Mouse (Mus musculus) ES-E14 (cell line): ENCODE measurements at regions not wholly inside any gene's neighbourhood (a gene's known extent, or its start where the extent isn't known, plus 50 kb on each side); places are given as distances from the start of the nearest gene placed in this dataset.

ENCODE experiments used
- DNase-seq: peaks from one replicate; pipeline ENCODE4 v3.0.0-alpha.2; 2013; ENCODE audit warnings: low read depth, low spot score
- H3K27ac ChIP-seq: 2 replicates; pipeline ENCODE4 v1.5.1; 2012; ENCODE audit warnings: low read depth, mild to moderate bottlenecking, low read length, moderate library complexity, mixed read lengths; ENCODE audit not compliant: poor library complexity, insufficient read depth, severe bottlenecking
- H3K36me3 ChIP-seq: 2 replicates; pipeline ENCODE4 v1.6.1; 2012; ENCODE audit warnings: mild to moderate bottlenecking, low read length, moderate library complexity, mixed read lengths; ENCODE audit not compliant: control insufficient read depth, poor library complexity, insufficient read depth, severe bottlenecking
- H3K4me1 ChIP-seq, 2 experiments: fragments of 150-350 bp in 1 of 2; sonication (generic) in 1 of 2; 2 replicates each; pipeline ENCODE4 v1.6.1; 2012; ENCODE audit warnings: low read length in 2 of 2, mild to moderate bottlenecking in 1 of 2, mixed read lengths in 1 of 2; ENCODE audit not compliant: control insufficient read depth in 2 of 2, insufficient read depth in 2 of 2, poor library complexity in 1 of 2
- H3K4me3 ChIP-seq, 2 experiments: fragments of 150-350 bp in 1 of 2; sonication (generic) in 1 of 2; 2 replicates each; pipeline ENCODE4 v1.5.1; 2012; ENCODE audit warnings: low read length in 2 of 2, low read depth in 1 of 2, mild to moderate bottlenecking in 1 of 2, mixed read lengths in 1 of 2; ENCODE audit not compliant: insufficient read depth in 1 of 2, poor library complexity in 1 of 2, severe bottlenecking in 1 of 2
- H3K9ac ChIP-seq: 2 replicates; pipeline ENCODE4 v1.6.1; 2012; ENCODE audit warnings: low read depth, mild to moderate bottlenecking, low read length, mixed read lengths; ENCODE audit not compliant: poor library complexity, insufficient read depth, severe bottlenecking
- H3K9me3 ChIP-seq: fragments of 150-350 bp; sonication (generic); 2 replicates; pipeline ENCODE4 v1.6.1; 2012; ENCODE audit warnings: low read depth, mild to moderate bottlenecking, low read length; ENCODE audit not compliant: control insufficient read depth, insufficient read depth
- CHD2 ChIP-seq: IDR thresholded peaks from 2 replicates; pipeline ENCODE4 v1.6.1; 2014; ENCODE audit warnings: mild to moderate bottlenecking, low read depth, low read length, inconsistent platforms
- HCFC1 ChIP-seq: IDR thresholded peaks from 2 replicates; pipeline ENCODE4 v1.6.1; 2012; ENCODE audit warnings: low read length, inconsistent platforms, borderline replicate concordance; ENCODE audit not compliant: insufficient read depth
- MAFK ChIP-seq: IDR thresholded peaks from 2 replicates; pipeline ENCODE4 v1.6.1; 2014; ENCODE audit warnings: mild to moderate bottlenecking, low read depth, low read length, inconsistent platforms; ENCODE audit not compliant: insufficient read depth
- ZC3H11A ChIP-seq: IDR thresholded peaks from 2 replicates; pipeline ENCODE4 v1.6.1; 2012; ENCODE audit warnings: low read depth, mild to moderate bottlenecking, inconsistent platforms, low read length, borderline replicate concordance
- ZNF384 ChIP-seq: IDR thresholded peaks from 2 replicates; pipeline ENCODE4 v1.6.1; 2012; ENCODE audit warnings: low read depth, low read length, inconsistent platforms
- in situ Hi-C, 2 experiments: fragments of 600-800 bp; cut with MboI; formaldehyde crosslinking; loops; one replicate each; pipeline ENCODE4 v1.15.1; 2025; ENCODE audit warnings: low sequenced_read_pairs in 2 of 2, inconsistent platforms in 1 of 2; ENCODE audit not compliant: unreplicated experiment in 2 of 2

GRCm38 (mm10) chr6:93456383-93457033 lies 513.2 kb upstream of the Adamts9 start:
- H3K4me1 ChIP-seq, result no peaks in the 10 kb centered on the region
- H3K27ac ChIP-seq, result no peak overlapping the region
- no peak for DNase-seq
- no peaks in the 10 kb centered on the region for H3K9me3 ChIP-seq
- no peaks in the 10 kb centered on the region for H3K36me3 ChIP-seq
- TF ChIP-seq ZNF384 (no peak), MAFK (no peak), CHD2 (no peak), HCFC1 (no peak), ZC3H11A (no peak)
- H3K9ac ChIP-seq, result no peak overlapping the region
- in situ Hi-C loops, result no loop called here
- H3K4me3 ChIP-seq, result no peak overlapping the region

GRCm38 (mm10) chr6:93445568-93445967 lies 502.3 kb upstream of the Adamts9 start:
- peaks cover 0 to 2% of the 10 kb centered on the region in 2 experiments; a peak in 1 of 4 replicates for H3K4me1 ChIP-seq
- no peak overlapping the region for H3K27ac ChIP-seq
- TF ChIP-seq ZNF384 (no peak), ZC3H11A (no peak), CHD2 (no peak), MAFK (no peak)
- no peaks in the 10 kb centered on the region for H3K36me3 ChIP-seq
- DNase-seq, result no peak
- in situ Hi-C loops, result no loop called here
- H3K9me3 ChIP-seq, result no peaks in the 10 kb centered on the region
- H3K9ac ChIP-seq, result no peak overlapping the region
- no peak overlapping the region for H3K4me3 ChIP-seq

- no peaks in the 10 kb centered on the region for H3K36me3 ChIP-seq
- no peak overlapping the region for H3K4me3 ChIP-seq
- no peak for TF ChIP-seq ZNF384
- no peak for TF ChIP-seq HCFC1
- TF ChIP-seq MAFK, result no peak
- peak; percentile 51; the same call in 1 of the 2 replicates for TF ChIP-seq ZC3H11A
- DNase-seq, result peak; percentile 40
- no peak overlapping the region for H3K27ac ChIP-seq
- no peak overlapping the region for H3K9ac ChIP-seq
- H3K9me3 ChIP-seq, result no peaks in the 10 kb centered on the region
- in situ Hi-C loops, result no loop called here
- H3K4me1 ChIP-seq, result peaks cover 0 to 2% of the 10 kb centered on the region in 2 experiments; a peak in 1 of 4 replicates
These were observed 501.8 kb upstream of the Adamts9 start for GRCm38 (mm10) chr6:93445124-93445523.

GRCm38 (mm10) chr6:93443766-93444557 lies 500.7 kb upstream of the Adamts9 start:
- in situ Hi-C loops, result no loop called here
- no peak overlapping the region for H3K27ac ChIP-seq

More at GRCm38 (mm10) chr6:93443766-93444557, 500.7 kb upstream of the Adamts9 start:
- Histone ChIP-seq H3K4me1 (peaks cover 0 to 2% of the 10 kb centered on the region in 2 experiments; a peak in 1 of 4 replicates), H3K9me3 (no peaks in the 10 kb centered on the region), H3K9ac (no peak overlapping the region), H3K4me3 (no peak overlapping the region), H3K36me3 (no peaks in the 10 kb centered on the region)
- DNase-seq, result no peak
- TF ChIP-seq ZC3H11A, result no peak
- TF ChIP-seq CHD2, result no peak
- no peak for TF ChIP-seq MAFK
